Mouse (Mus musculus) left cerebral cortex, postnatal 36 days (tissue): ENCODE results near the gene Gpr63. TPM values are rescaled to one million over a fixed set of nuclear protein-coding genes. Genes with fewer than 3 reads are reported as not detected.
"Not testable (repeated sequence)": the region's sequence is repeated elsewhere in the genome, so short reads cannot be mapped to it uniquely, and the experiment has no call there.

Experiments
- DNase-seq, 2 experiments: peaks; one replicate each; pipeline ENCODE4 v3.0.0; 2021 to 2022; ENCODE audit warnings: low spot score in 2 of 2, mixed read lengths in 1 of 2
- intact Hi-C: fragments of 180-260 bp; cut with DNase I; formaldehyde crosslinking; loops from one replicate; pipeline ENCODE4 v1.15.1; 2025
- total RNA-seq, 2 experiments: library from RNA; stranded (reverse); gene quantifications; 2 replicates each; pipeline ENCODE4 v1.2.3; 2021

Gene Gpr63
- total RNA-seq: 10 to 100 TPM; 14.4 to 16.7 TPM

- intact Hi-C loops: no loop called here
- peak; percentile 77 to 86 for DNase-seq
These were observed at the start of gene Gpr63 for GRCm38 (mm10) chr4:24966299-24966991. Gpr63 (plus strand) TSS chr4:24966407.

- intact Hi-C loops: no loop called here
- DNase-seq: no peak
These were observed 46.1 kb upstream of the Gpr63 start for GRCm38 (mm10) chr4:24920006-24920577.

GRCm38 (mm10) chr4:24924726-24925125 lies 41.5 kb upstream of the Gpr63 start:
- intact Hi-C loops: no loop called here
- no peak for DNase-seq

DNA sequence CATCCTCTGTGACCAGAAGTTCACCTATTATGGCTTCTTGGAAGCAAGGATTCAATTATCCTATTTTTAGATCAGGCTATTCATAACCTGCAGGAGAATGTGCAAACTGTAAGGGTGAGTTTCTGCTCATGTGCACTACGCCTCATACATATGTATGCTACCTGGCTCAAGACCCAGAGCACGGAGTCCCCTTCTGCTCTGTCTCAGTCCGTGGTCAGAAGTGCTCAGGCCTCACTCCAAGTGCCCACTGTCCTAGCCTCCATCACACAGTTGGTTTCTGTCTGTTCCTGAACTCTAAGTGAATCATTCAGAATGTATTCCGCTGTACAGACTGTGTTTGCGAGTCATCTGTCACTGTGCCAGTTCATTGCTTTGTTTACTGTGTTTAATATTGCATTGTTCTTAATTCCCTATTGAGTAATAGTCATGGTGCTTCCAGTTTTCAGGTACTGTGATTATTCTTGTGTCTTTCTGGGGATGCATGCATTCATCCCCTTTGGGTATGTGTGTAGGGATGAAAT lies 37.9 kb upstream of the Gpr63 start:
- intact Hi-C loops: no loop called here
- no peak for DNase-seq

DNA sequence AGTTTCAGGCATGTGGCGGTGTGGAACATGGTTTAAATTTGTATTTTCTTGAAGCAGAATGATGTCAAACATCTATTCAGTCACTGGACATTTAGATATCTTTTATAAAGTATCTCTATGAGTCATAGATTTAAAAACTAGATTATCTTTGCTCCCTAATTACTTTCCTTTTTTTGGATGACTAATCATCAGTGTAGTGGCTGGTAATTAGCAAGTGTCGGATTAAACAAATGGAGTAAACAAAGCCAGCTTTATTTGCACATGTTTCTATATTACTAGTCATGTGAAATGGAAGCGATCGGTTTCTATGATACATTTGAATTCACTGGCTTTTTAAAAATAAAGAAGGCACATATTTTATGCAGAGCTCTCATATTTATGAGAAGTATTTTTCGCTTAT lies 37.3 kb upstream of the Gpr63 start:
- intact Hi-C loops: no loop called here
- DNase-seq: no peak

- intact Hi-C loops: no loop called here
These were observed 23.3 kb upstream of the Gpr63 start for GRCm38 (mm10) chr4:24942728-24943424.

DNA sequence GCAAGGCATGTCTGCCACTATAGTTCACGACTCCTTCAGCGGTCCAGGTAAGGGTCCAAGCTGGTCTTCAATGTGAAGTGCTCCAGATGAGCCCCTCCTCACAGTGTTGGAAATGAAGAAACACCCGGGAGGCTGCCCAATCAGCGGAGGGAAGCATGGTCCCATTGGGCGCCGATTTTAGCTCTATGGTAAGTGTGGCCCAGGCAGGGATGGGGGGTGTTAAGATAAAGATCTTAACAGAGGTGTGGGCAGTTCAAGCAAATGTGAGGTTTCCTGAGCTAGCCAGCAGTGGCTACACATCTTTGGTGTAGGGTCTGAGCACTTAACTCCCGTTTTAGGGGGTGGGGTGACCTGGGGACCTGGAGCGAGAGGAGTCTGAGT lies 299 bp upstream of the Gpr63 start:
- DNase-seq: no peak
- intact Hi-C loops: no loop called here

More at GRCm38 (mm10) chr4:24942728-24943424, 23.3 kb upstream of the Gpr63 start:
- DNase-seq: peak; percentile 28 to 40

- intact Hi-C loops: no loop called here
- no peak for DNase-seq
These were observed 1.0 kb downstream of the Gpr63 start for GRCm38 (mm10) chr4:24967251-24967650.

- intact Hi-C loops: no loop called here
- no peak for DNase-seq
These were observed 12.4 kb downstream of the Gpr63 start for GRCm38 (mm10) chr4:24978589-24978988.

GRCm38 (mm10) chr4:24985612-24986011 lies 19.4 kb downstream of the Gpr63 start:
- intact Hi-C loops: no loop called here

DNA sequence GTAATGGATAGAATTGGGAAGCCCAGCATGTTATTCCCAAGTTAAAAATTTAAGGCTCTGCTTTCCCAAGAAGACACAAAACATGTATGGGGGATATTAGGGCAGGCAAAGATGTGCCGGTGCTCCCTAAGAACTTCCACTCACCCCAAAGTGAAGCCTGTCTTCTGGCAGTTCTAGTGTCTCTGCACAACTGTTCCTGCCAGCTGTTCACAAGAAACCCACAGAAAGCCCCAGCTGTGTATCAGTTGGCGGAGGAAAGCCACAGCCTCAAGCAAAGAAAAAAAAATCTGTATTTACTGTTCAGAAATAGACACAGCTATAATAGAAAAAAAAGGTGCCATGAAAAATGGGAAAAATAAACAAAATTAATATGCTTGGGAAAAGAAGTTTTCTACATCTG lies 25.3 kb downstream of the Gpr63 start:
- no peak for DNase-seq
- intact Hi-C loops: no loop called here

More at GRCm38 (mm10) chr4:24985612-24986011, 19.4 kb downstream of the Gpr63 start:
- no peak for DNase-seq

DNA sequence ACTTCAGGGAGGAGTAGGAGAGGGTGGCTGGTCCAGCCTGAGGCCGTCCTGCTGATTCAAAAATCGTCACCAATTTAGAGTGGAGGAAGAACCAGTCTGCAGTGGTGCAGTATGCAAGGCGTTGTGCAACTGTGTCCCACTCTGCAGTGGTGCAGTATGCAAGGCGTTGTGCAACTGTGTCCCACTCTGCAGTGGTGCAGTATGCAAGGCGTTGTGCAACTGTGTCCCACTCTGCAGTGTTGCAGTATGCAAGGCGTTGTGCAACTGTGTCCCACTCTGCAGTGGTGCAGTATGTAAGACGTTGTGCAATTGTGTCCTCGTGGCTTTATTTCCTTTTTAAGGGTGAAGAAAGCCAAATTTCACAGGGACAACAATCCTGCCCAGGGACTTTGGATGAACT lies 43.1 kb downstream of the Gpr63 start:
- DNase-seq: not testable (repeated sequence)

DNA sequence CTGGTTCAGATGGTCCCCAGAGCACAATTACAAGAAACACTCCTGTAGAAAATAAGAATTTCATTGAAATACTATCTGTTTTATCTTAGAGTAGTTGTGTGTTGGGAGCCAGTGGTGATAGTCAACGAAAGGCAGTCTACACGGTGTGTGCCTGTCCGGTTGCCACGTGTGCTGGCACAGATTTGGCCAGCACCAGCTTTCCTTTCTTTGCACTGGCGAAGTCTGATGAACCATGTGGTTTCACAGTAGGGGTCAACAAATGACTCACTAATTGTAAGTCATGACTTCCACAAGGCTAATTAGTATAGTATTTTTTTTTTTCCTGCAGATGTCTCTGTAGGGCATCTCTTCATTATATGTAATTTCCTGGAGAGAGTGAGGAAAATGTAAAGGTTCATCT lies 45.6 kb downstream of the Gpr63 start:
- no peak for DNase-seq
- intact Hi-C loops: no loop called here

More for the DNA sequence above, 43.1 kb downstream of the Gpr63 start:
- intact Hi-C loops: not testable (repeated sequence)

- no peak for DNase-seq
- intact Hi-C loops: no loop called here
These were observed 46.5 kb downstream of the Gpr63 start for GRCm38 (mm10) chr4:25012726-25013125.

- intact Hi-C loops: no loop called here
- no peak for DNase-seq
These were observed 48.9 kb downstream of the Gpr63 start for GRCm38 (mm10) chr4:25015017-25015655.

DNA sequence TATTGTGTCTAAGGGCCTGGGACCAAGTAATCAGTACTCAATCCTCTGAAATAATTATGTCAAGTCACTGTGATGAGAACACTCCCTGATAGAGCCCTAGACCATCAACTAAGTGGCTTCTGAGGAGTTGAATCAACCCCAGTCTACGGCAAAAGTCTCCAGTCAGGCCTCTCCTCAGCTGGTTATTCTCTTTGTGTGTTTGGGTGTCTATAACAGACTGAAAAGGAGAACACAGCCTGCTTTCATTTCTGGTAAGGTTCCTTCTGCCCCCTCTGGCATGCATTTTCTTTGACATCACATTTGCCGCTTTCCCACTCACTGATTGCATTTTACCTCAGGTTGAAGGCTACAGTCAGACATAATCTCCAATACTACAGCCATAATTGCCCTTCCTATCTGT lies 62.0 kb downstream of the Gpr63 start:
- intact Hi-C loops: no loop called here
- no peak for DNase-seq

DNA sequence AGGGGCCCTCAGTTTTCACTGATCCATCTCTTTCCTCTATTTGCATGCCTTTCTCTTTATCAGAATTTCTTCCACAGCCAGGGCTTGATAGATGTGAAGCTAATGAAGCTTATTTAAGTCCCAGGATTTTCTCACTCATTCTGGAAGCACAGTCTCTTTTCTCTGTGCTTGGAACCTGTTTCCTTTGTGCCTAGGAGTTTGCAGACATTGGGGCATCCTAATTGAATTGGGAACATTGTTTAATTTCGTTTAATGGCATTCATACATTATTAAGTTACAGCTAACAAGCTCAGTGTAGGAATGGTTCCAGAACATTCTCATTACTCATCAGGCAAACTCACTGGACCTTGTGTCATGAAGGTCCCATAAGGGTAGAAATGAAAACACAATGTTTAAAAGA lies 62.5 kb downstream of the Gpr63 start:
- intact Hi-C loops: no loop called here

GRCm38 (mm10) chr4:25029875-25030274 lies 63.7 kb downstream of the Gpr63 start:
- intact Hi-C loops: no loop called here
- DNase-seq: no peak

More for the DNA sequence above, 62.5 kb downstream of the Gpr63 start:
- no peak for DNase-seq

DNA sequence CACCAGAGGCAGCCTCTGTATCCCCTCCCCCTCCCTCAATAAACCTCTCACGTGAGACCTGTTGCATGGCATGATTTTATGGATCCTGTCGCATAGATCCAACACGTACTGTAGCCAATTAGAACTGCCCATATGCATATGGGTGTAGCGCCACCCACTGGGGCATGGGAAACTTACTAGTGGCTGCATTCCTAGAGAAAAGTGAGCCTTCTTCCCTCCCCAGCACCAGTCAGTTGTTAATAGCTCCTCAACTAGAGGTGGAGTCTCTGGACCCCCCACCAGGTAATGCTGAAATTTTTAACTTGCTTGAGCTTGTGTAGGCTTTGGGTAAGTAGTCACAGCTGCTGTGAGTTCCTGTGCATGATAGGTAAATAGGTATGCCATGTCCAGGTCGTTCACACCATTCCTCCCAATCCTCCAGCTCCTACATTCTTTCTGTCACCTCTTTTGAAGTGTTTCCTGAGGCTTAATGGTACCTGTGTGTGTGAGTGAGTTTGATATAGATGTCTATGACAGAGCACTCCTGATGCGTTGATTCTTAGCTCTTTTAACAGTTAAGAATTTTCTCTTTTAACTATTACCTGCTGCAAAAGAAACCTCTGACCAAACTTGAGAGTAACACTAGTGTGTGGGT lies 69.1 kb downstream of the Gpr63 start:
- intact Hi-C loops: no loop called here
- no peak for DNase-seq

GRCm38 (mm10) chr4:25035806-25036205 lies 69.6 kb downstream of the Gpr63 start:
- intact Hi-C loops: no loop called here

More at GRCm38 (mm10) chr4:25035806-25036205, 69.6 kb downstream of the Gpr63 start:
- no peak for DNase-seq
